Mouse (Mus musculus): ENCODE measurements at regions not wholly inside any gene's neighbourhood (a gene's known extent, or its start where the extent isn't known, plus 50 kb on each side); places are given as distances from the start of the nearest gene placed in this dataset.

GRCm38 (mm10) chr8:103230741-103231475 lies 445.5 kb upstream of the Cdh11 start:
- no peaks in the 10 kb centered on the region for H3K36me3 ChIP-seq (ENCODE audit: control insufficient read depth, insufficient read depth)
- no peak overlapping the region for H3K4me2 ChIP-seq (ENCODE audit: low read depth, low read length)
- H3K4me3 ChIP-seq (ENCODE audit: low read depth, low read length) = no peak overlapping the region
- no peak overlapping the region for H3K27ac ChIP-seq (ENCODE audit: low read length)
- 53% methylated on average over 9 of the region's 9 CpGs for WGBS (ENCODE audit: insufficient replicate concordance)
- no peak overlapping the region for H3K9ac ChIP-seq (ENCODE audit: low read depth, low read length)
- ATAC-seq (ENCODE audit: low read depth) = no peak
- no peaks in the 10 kb centered on the region for H3K9me3 ChIP-seq (replicated peaks; ENCODE audit: control insufficient read depth, low read length)
- H3K4me1 ChIP-seq (ENCODE audit: control insufficient read depth, low read depth, low read length) = no peaks in the 10 kb centered on the region
- H3K27me3 ChIP-seq (ENCODE audit: control insufficient read depth, insufficient read depth, low read depth, low read length) = no peaks in the 10 kb centered on the region

- ATAC-seq (ENCODE audit: low read depth) = 0 out of 2 replicates have a peak, but pooled peaks have one; percentile 19
- Histone ChIP-seq H3K36me3 (ENCODE audit: control insufficient read depth, insufficient read depth) (no peaks in the 10 kb centered on the region), H3K4me2 (ENCODE audit: low read depth, low read length) (no peak overlapping the region), H3K9ac (ENCODE audit: low read depth, low read length) (no peak overlapping the region), H3K27me3 (ENCODE audit: control insufficient read depth, insufficient read depth, low read depth, low read length) (no peaks in the 10 kb centered on the region), H3K9me3 (replicated peaks; ENCODE audit: control insufficient read depth, low read length) (no peaks in the 10 kb centered on the region), H3K27ac (ENCODE audit: low read length) (no peak overlapping the region), H3K4me1 (ENCODE audit: control insufficient read depth, low read depth, low read length) (no peaks in the 10 kb centered on the region), H3K4me3 (ENCODE audit: low read depth, low read length) (no peak overlapping the region)
- WGBS (ENCODE audit: insufficient replicate concordance) = 42% methylated on average over 2 of the region's 2 CpGs
Observed at GRCm38 (mm10) chr8:103234374-103234773, 448.9 kb upstream of the Cdh11 start.

- no peak for ATAC-seq (ENCODE audit: low read depth)
- WGBS (ENCODE audit: insufficient replicate concordance) = 33% methylated on average over 1 of the region's 1 CpGs
- Histone ChIP-seq H3K4me1 (ENCODE audit: control insufficient read depth, low read depth, low read length) (no peaks in the 10 kb centered on the region), H3K9me3 (replicated peaks; ENCODE audit: control insufficient read depth, low read length) (no peaks in the 10 kb centered on the region), H3K4me3 (ENCODE audit: low read depth, low read length) (no peak overlapping the region), H3K4me2 (ENCODE audit: low read depth, low read length) (no peak overlapping the region), H3K36me3 (ENCODE audit: control insufficient read depth, insufficient read depth) (no peaks in the 10 kb centered on the region), H3K27ac (ENCODE audit: low read length) (no peak overlapping the region), H3K9ac (ENCODE audit: low read depth, low read length) (no peak overlapping the region), H3K27me3 (ENCODE audit: control insufficient read depth, insufficient read depth, low read depth, low read length) (no peaks in the 10 kb centered on the region)
Observed at GRCm38 (mm10) chr8:103235614-103236013, 450.2 kb upstream of the Cdh11 start.

- Histone ChIP-seq H3K4me3 (ENCODE audit: low read depth, low read length) (no peak overlapping the region), H3K36me3 (ENCODE audit: control insufficient read depth, insufficient read depth) (no peaks in the 10 kb centered on the region), H3K27me3 (ENCODE audit: control insufficient read depth, insufficient read depth, low read depth, low read length) (no peaks in the 10 kb centered on the region), H3K4me1 (ENCODE audit: control insufficient read depth, low read depth, low read length) (no peaks in the 10 kb centered on the region), H3K27ac (ENCODE audit: low read length) (no peak overlapping the region), H3K9ac (ENCODE audit: low read depth, low read length) (no peak overlapping the region), H3K4me2 (ENCODE audit: low read depth, low read length) (no peak overlapping the region), H3K9me3 (replicated peaks; ENCODE audit: control insufficient read depth, low read length) (no peaks in the 10 kb centered on the region)
- no peak for ATAC-seq (ENCODE audit: low read depth)
Observed at GRCm38 (mm10) chr8:103238456-103238970, 453.1 kb upstream of the Cdh11 start.

GRCm38 (mm10) chr8:103244169-103244568 lies 458.7 kb upstream of the Cdh11 start:
- Histone ChIP-seq H3K9ac (ENCODE audit: low read depth, low read length) (no peak overlapping the region), H3K4me3 (ENCODE audit: low read depth, low read length) (no peak overlapping the region), H3K4me1 (ENCODE audit: control insufficient read depth, low read depth, low read length) (no peaks in the 10 kb centered on the region), H3K27me3 (ENCODE audit: control insufficient read depth, insufficient read depth, low read depth, low read length) (no peaks in the 10 kb centered on the region), H3K36me3 (ENCODE audit: control insufficient read depth, insufficient read depth) (no peaks in the 10 kb centered on the region), H3K27ac (ENCODE audit: low read length) (no peak overlapping the region), H3K4me2 (ENCODE audit: low read depth, low read length) (no peak overlapping the region), H3K9me3 (replicated peaks; ENCODE audit: control insufficient read depth, low read length) (no peaks in the 10 kb centered on the region)
- no peak for ATAC-seq (ENCODE audit: low read depth)
- WGBS (ENCODE audit: insufficient replicate concordance) = 63% methylated on average over 2 of the region's 2 CpGs

- Histone ChIP-seq H3K9me3 (replicated peaks; ENCODE audit: control insufficient read depth, low read length) (no peaks in the 10 kb centered on the region), H3K27me3 (ENCODE audit: control insufficient read depth, insufficient read depth, low read depth, low read length) (no peaks in the 10 kb centered on the region), H3K36me3 (ENCODE audit: control insufficient read depth, insufficient read depth) (no peaks in the 10 kb centered on the region), H3K9ac (ENCODE audit: low read depth, low read length) (no peak overlapping the region), H3K27ac (ENCODE audit: low read length) (no peak overlapping the region), H3K4me3 (ENCODE audit: low read depth, low read length) (no peak overlapping the region), H3K4me2 (ENCODE audit: low read depth, low read length) (no peak overlapping the region), H3K4me1 (ENCODE audit: control insufficient read depth, low read depth, low read length) (no peaks in the 10 kb centered on the region)
- WGBS (ENCODE audit: insufficient replicate concordance) = 49% methylated on average over 6 of the region's 6 CpGs
- ATAC-seq (ENCODE audit: low read depth) = no peak
Observed at GRCm38 (mm10) chr8:103244658-103245057, 459.2 kb upstream of the Cdh11 start.

- ATAC-seq (ENCODE audit: low read depth) = no peak
- no peaks in the 10 kb centered on the region for H3K9me3 ChIP-seq (replicated peaks; ENCODE audit: control insufficient read depth, low read length)
- no peak overlapping the region for H3K27ac ChIP-seq (ENCODE audit: low read length)
- no peak overlapping the region for H3K4me2 ChIP-seq (ENCODE audit: low read depth, low read length)
- no peaks in the 10 kb centered on the region for H3K4me1 ChIP-seq (ENCODE audit: control insufficient read depth, low read depth, low read length)
- H3K36me3 ChIP-seq (ENCODE audit: control insufficient read depth, insufficient read depth) = no peaks in the 10 kb centered on the region
- no peak overlapping the region for H3K9ac ChIP-seq (ENCODE audit: low read depth, low read length)
- H3K4me3 ChIP-seq (ENCODE audit: low read depth, low read length) = no peak overlapping the region
- 47% methylated on average over 9 of the region's 9 CpGs for WGBS (ENCODE audit: insufficient replicate concordance)
- H3K27me3 ChIP-seq (ENCODE audit: control insufficient read depth, insufficient read depth, low read depth, low read length) = no peaks in the 10 kb centered on the region
Observed at GRCm38 (mm10) chr8:103245864-103246263, 460.4 kb upstream of the Cdh11 start.

- H3K36me3 ChIP-seq (ENCODE audit: control insufficient read depth, insufficient read depth) = no peaks in the 10 kb centered on the region
- no peaks in the 10 kb centered on the region for H3K9me3 ChIP-seq (replicated peaks; ENCODE audit: control insufficient read depth, low read length)
- H3K4me2 ChIP-seq (ENCODE audit: low read depth, low read length) = no peak overlapping the region
- H3K4me1 ChIP-seq (ENCODE audit: control insufficient read depth, low read depth, low read length) = no peaks in the 10 kb centered on the region
- no peaks in the 10 kb centered on the region for H3K27me3 ChIP-seq (ENCODE audit: control insufficient read depth, insufficient read depth, low read depth, low read length)
- H3K27ac ChIP-seq (ENCODE audit: low read length) = no peak overlapping the region
- H3K4me3 ChIP-seq (ENCODE audit: low read depth, low read length) = no peak overlapping the region
- H3K9ac ChIP-seq (ENCODE audit: low read depth, low read length) = no peak overlapping the region
- no peak for ATAC-seq (ENCODE audit: low read depth)
Observed at GRCm38 (mm10) chr8:103261236-103261635, 475.8 kb upstream of the Cdh11 start.

- H3K36me3 ChIP-seq (ENCODE audit: control insufficient read depth, insufficient read depth) = no peaks in the 10 kb centered on the region
- ATAC-seq (ENCODE audit: low read depth) = no peak
- H3K9ac ChIP-seq (ENCODE audit: low read depth, low read length) = no peak overlapping the region
- H3K9me3 ChIP-seq (replicated peaks; ENCODE audit: control insufficient read depth, low read length) = no peaks in the 10 kb centered on the region
- no peaks in the 10 kb centered on the region for H3K27me3 ChIP-seq (ENCODE audit: control insufficient read depth, insufficient read depth, low read depth, low read length)
- no peaks in the 10 kb centered on the region for H3K4me1 ChIP-seq (ENCODE audit: control insufficient read depth, low read depth, low read length)
- H3K4me2 ChIP-seq (ENCODE audit: low read depth, low read length) = no peak overlapping the region
- 54% methylated on average over 3 of the region's 3 CpGs for WGBS (ENCODE audit: insufficient replicate concordance)
- H3K27ac ChIP-seq (ENCODE audit: low read length) = no peak overlapping the region
- no peak overlapping the region for H3K4me3 ChIP-seq (ENCODE audit: low read depth, low read length)
Observed at GRCm38 (mm10) chr8:103270035-103270434, 484.6 kb upstream of the Cdh11 start.
